Mouse (Mus musculus) thymus, adult 2 months (tissue): ENCODE measurements around the gene Mmp2. TPM values are rescaled to one million over a fixed set of nuclear protein-coding genes. Genes with fewer than 3 reads are reported as not detected.

ENCODE experiments used
- DNase-seq: peaks from one replicate; pipeline ENCODE4 v3.0.0; 2021
- H3K27ac ChIP-seq: fragments of 200-500 bp; 2 replicates; pipeline ENCODE4 v1.5.1; 2012; ENCODE audit warnings: low read length, control low read depth; ENCODE audit not compliant: control insufficient read depth, insufficient read depth
- H3K27me3 ChIP-seq: fragments of 200-500 bp; 2 replicates; pipeline ENCODE4 v1.6.1; 2012; ENCODE audit warnings: mild to moderate bottlenecking, low read length, moderate library complexity, mixed read lengths; ENCODE audit not compliant: control insufficient read depth, insufficient read depth
- H3K36me3 ChIP-seq: fragments of 200-500 bp; 2 replicates; pipeline ENCODE4 v1.6.1; 2012; ENCODE audit warnings: mild to moderate bottlenecking, low read length, moderate library complexity; ENCODE audit not compliant: control insufficient read depth, insufficient read depth
- H3K4me1 ChIP-seq: fragments of 200-500 bp; replicated peaks from 2 replicates; pipeline ENCODE4 v1.6.1; 2012; ENCODE audit warnings: low read length; ENCODE audit not compliant: control insufficient read depth, insufficient read depth
- H3K4me3 ChIP-seq: fragments of 200-500 bp; 2 replicates; pipeline ENCODE4 v1.5.1; 2012; ENCODE audit warnings: mild to moderate bottlenecking, low read length, control low read depth, moderate library complexity; ENCODE audit not compliant: control insufficient read depth, insufficient read depth
- CTCF ChIP-seq: fragments of 200-500 bp; IDR thresholded peaks from 2 replicates; pipeline ENCODE4 v1.5.1; 2012; ENCODE audit warnings: mild to moderate bottlenecking, control low read depth, low read length, moderate library complexity, borderline replicate concordance; ENCODE audit not compliant: control insufficient read depth, poor library complexity, insufficient read depth; ENCODE audit errors: extremely low read depth
- POLR2A ChIP-seq: fragments of 200-500 bp; IDR thresholded peaks from 2 replicates; pipeline ENCODE4 v1.6.1; 2012; ENCODE audit warnings: mild to moderate bottlenecking, low read length, control low read depth, moderate library complexity; ENCODE audit not compliant: control insufficient read depth, poor library complexity, insufficient read depth; ENCODE audit errors: extremely low read depth
- WGBS: fragments of 180-500 bp; shearing (Covaris S2); methylation state at CpG from one replicate; pipeline ENCODE4 v1.1.7; 2018; 5-methylcytosine and 5-hydroxymethylcytosine counted together
- polyA plus RNA-seq: library from polyadenylated mRNA; depleted of rRNA; stranded (reverse); fragments of >200 nt; gene quantifications from 2 replicates; pipeline ENCODE4 v1.2.3, GENCODE M21; 2012

The Mmp2 gene
- polyA plus RNA-seq, 1 experiment: 55.9 TPM

DNA sequence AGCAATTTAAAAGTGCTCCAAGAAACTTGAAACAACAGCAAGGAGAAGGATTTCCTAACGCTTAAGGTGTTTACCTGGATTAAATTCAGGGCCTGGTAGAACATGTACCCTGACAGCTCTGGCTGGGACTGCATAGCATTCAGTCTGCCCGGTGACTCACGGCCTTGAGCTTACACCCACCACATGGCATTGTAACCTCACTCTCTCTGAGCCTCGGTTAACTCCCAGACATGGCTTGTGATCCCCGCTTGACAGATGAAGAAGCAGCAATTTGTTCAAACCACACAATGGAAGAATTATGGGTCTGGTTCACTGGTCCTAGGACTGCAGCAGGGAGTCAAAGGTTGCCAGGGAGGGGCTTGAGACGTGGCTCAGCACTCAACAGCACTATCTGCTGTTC, 22.2 kb downstream of the Mmp2 start:
- Histone ChIP-seq H3K4me3 (no peak overlapping the region), H3K36me3 (no peaks in the 10 kb centered on the region), H3K27ac (no peak overlapping the region), H3K27me3 (no peaks in the 10 kb centered on the region), H3K4me1 (peaks cover 12% of the 10 kb centered on the region)
- DNase-seq: no peak
- WGBS: 75% methylated on average over 6 of the region's 6 CpGs
- no peak for TF ChIP-seq CTCF
- no peak for TF ChIP-seq POLR2A

DNA sequence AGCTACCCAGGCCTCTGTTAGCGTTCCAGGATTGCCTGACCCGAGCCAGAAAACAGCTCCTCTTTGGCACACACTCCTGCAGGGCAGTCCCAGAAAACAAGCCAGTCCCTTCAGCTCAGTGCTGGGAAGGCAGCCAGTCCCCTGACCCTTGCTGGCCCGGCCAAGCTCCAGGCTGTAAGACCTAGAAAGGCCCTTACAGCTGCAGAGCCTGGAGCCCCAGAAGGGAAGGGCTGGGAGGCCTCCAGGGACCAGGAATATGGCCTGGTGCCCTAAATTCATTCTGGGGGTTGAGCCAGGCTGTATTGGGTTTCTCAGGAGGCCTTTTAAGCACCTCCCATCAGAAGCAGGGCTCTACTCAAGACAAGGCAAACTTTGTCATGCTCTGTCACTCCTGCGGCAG, 23.1 kb downstream of the Mmp2 start:
- Histone ChIP-seq H3K4me1 (peaks cover 12% of the 10 kb centered on the region), H3K36me3 (no peaks in the 10 kb centered on the region), H3K27me3 (no peaks in the 10 kb centered on the region; the same call in 1 of the 2 replicates), H3K27ac (no peak overlapping the region), H3K4me3 (no peak overlapping the region)
- DNase-seq: no peak
- TF ChIP-seq CTCF (no peak), POLR2A (no peak)
- 89% methylated on average over 4 of the region's 4 CpGs for WGBS

DNA sequence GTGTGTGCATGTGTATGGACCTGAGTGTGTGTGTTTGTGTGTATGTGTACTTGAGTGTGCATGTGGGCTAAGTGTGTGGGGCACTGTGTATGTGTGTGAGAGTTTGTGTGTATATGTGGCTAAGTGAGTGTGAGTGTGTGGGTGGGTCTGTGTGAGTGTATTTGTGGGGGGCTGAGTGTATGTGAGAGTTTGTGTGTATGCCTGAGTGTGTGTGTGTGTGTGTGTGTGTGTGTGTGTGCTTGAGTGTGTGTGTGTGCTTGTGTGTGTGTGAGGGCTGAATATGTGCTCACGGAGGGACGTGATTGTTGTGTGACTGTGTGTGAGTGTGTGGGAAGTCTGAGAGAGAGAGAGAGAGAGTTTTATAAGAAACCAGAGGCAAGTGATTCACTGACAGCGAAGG, 24.3 kb downstream of the Mmp2 start:
- WGBS: 95% methylated on average over 3 of the region's 3 CpGs

DNA sequence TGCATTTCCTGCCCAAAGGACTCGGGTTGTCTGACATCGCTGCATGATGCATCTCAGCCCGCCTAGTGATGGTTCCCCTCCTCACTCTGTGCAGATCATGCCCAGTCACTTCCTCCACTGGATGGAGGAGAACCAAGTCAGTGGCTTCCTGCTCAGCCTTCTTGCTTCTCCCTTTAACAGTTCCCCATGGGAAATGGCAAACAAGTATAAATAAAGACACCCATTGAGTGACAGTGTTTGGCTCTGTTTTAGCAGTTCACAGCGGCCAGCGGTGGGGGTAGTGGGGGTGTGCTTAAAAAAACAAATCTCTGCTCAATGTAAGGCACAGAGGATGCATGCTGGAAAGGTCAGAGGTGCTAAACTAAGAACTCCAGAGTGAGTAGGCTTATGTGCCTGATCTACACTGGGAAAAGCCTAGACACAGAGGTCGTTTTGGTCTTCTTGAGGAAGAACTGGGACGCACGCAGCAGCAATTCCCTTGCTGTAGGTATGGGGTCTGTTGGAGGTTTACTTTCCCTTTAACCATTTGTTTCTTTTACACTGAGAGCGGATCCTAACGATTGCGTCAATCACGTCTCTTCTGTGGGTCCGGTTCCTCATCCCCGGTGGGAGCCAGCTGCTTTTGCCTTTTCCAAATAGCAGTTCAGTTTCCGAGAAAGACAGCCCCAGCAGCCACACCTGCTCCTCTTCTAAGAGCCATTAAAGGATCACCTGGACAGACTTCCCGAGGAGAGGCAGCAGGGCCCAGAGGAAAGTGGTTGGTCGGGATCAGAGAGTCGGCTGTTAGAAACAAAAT, 26.3 kb downstream of the Mmp2 start:
- Histone ChIP-seq H3K27me3 (no peaks in the 10 kb centered on the region; the same call in 1 of the 2 replicates), H3K27ac (no peak overlapping the region), H3K4me1 (peaks cover 13% of the 10 kb centered on the region), H3K4me3 (no peak overlapping the region), H3K36me3 (no peaks in the 10 kb centered on the region)
- WGBS: 2% methylated on average over 18 of the region's 18 CpGs
- no peak for DNase-seq
- TF ChIP-seq CTCF (no peak), POLR2A (no peak)

More for the DNA sequence above, 24.3 kb downstream of the Mmp2 start:
- no peak overlapping the region for H3K4me3 ChIP-seq
- DNase-seq: no peak
- no peak for TF ChIP-seq POLR2A
- no peak for TF ChIP-seq CTCF
- no peak overlapping the region for H3K27ac ChIP-seq
- H3K4me1 ChIP-seq: peaks cover 17% of the 10 kb centered on the region
- H3K27me3 ChIP-seq: no peaks in the 10 kb centered on the region; the same call in 1 of the 2 replicates
- H3K36me3 ChIP-seq: no peaks in the 10 kb centered on the region

DNA sequence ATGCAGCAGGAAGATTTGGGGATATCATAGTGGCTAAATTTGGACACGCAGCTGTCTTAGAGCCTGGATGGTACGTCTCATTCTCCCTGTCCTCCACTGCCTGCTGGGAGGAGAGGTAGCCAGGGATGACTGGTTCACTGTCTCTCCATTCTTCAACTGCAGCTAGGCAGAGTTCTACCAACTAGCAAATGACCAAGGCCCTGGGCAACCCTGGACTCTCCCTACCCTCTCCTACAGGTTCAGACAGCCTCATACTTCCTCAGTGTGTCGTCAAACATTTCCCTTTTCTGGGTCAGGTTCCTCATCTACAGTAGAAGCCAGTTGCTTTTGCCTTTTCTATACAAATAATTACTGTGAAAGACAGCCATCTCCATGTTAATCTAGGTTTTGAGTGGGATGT, 27.6 kb downstream of the Mmp2 start:
- TF ChIP-seq POLR2A (no peak), CTCF (no peak)
- no peak overlapping the region for H3K27ac ChIP-seq
- 33% methylated on average over 3 of the region's 3 CpGs for WGBS
- peaks cover 13% of the 10 kb centered on the region for H3K4me1 ChIP-seq
- DNase-seq: no peak
- no peak overlapping the region for H3K4me3 ChIP-seq
- no peaks in the 10 kb centered on the region; the same call in 1 of the 2 replicates for H3K27me3 ChIP-seq
- no peaks in the 10 kb centered on the region for H3K36me3 ChIP-seq

DNA sequence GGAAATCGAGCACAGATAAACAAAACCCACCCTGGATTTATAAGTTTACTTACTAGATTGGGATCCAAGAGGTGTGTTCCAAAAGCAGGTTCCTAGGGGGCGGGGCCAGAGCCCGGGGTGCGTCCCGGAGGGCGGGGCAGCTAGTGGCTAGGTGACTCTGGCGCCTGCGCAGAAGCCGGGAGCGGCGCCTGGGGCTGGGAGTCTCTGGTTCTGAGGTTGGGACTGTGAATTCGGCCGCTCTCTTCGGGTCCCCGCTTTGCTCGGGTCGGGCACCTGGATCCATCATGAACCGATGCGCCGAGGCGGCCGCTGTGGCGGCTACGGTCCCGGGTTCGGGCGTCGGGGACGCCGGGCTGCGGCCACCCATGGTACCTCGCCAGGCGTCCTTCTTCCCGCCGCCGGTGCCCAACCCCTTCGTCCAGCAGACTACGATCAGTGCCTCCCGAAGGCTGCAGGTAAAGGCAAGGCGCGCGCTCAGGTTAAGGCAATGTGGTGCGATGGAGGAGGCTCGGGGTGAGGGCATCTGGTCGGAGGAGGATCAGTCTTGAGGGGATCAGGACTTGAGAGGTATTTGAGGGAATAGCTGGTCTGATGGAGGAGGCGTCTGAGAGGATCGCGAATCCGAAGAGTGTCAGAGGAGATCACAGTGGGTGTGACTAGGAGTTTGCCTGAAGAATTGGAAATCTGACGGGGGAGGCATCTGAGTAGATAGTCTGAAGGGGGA, 28.2 kb downstream of the Mmp2 start, which contains the start of gene Lpcat2:
TSS of gene Lpcat2 (plus strand) at position 169 of the 724 bp plus-strand sequence.
- 1% methylated on average over 50 of the region's 50 CpGs for WGBS
- DNase-seq: peak; percentile 41
- Histone ChIP-seq H3K27ac (no peak within 1 kb of the TSS), H3K4me1 (peaks cover 13% of the 10 kb centered on the region), H3K27me3 (no peaks in the 10 kb centered on the region; the same call in 1 of the 2 replicates), H3K4me3 (peak within 1 kb of the TSS; percentile 40), H3K36me3 (no peaks in the 10 kb centered on the region)
- TF ChIP-seq POLR2A (no peak), CTCF (no peak)
